Mouse (Mus musculus) lung, postnatal 4 days (tissue): ENCODE data around the gene Zfp319.

ENCODE experiments used
- DNase-seq, 2 experiments: peaks; one replicate each; pipeline ENCODE4 v3.0.0; 2021

The Zfp319 gene

GRCm38 (mm10) chr8:95348811-95349630 is 17.3 kb upstream of the Zfp319 start:
- peak; percentile 77 to 87 for DNase-seq

- no peak for DNase-seq
Observed at GRCm38 (mm10) chr8:95348356-95348755, 16.6 kb upstream of the Zfp319 start.

- DNase-seq, result peak; percentile 54 to 82
Observed at GRCm38 (mm10) chr8:95346643-95347545, 15.1 kb upstream of the Zfp319 start.

- no peak for DNase-seq
Observed at GRCm38 (mm10) chr8:95344668-95345067, 12.9 kb upstream of the Zfp319 start.

GRCm38 (mm10) chr8:95341721-95342120 is 10.0 kb upstream of the Zfp319 start:
- DNase-seq, result no peak

- no peak for DNase-seq
Observed at GRCm38 (mm10) chr8:95336363-95336762, 4.6 kb upstream of the Zfp319 start.

- DNase-seq, result no peak
Observed at GRCm38 (mm10) chr8:95335706-95336105, 4.0 kb upstream of the Zfp319 start.

- DNase-seq, result no peak
Observed at GRCm38 (mm10) chr8:95332437-95333199, 868 bp upstream of the Zfp319 start.

- DNase-seq, result peak in 1 of 2 experiments; percentile 86
Observed at GRCm38 (mm10) chr8:95331156-95331719, 512 bp downstream of the Zfp319 start.

GRCm38 (mm10) chr8:95330367-95330766 is 1.4 kb downstream of the Zfp319 start:
- no peak for DNase-seq

GRCm38 (mm10) chr8:95327866-95328465 is 3.8 kb downstream of the Zfp319 start:
- DNase-seq, result no peak

GRCm38 (mm10) chr8:95326822-95327221 is 4.9 kb downstream of the Zfp319 start:
- no peak for DNase-seq

GRCm38 (mm10) chr8:95324646-95325045 is 7.1 kb downstream of the Zfp319 start:
- no peak for DNase-seq

GRCm38 (mm10) chr8:95323201-95323600 is 8.5 kb downstream of the Zfp319 start:
- no peak for DNase-seq

- DNase-seq, result peak; percentile 81 to 83
Observed at GRCm38 (mm10) chr8:95320224-95321139, 11.3 kb downstream of the Zfp319 start.

- DNase-seq, result no peak
Observed at GRCm38 (mm10) chr8:95315350-95315749, 16.4 kb downstream of the Zfp319 start.

GRCm38 (mm10) chr8:95314707-95315106 is 17.0 kb downstream of the Zfp319 start:
- no peak for DNase-seq

- DNase-seq, result no peak
Observed at GRCm38 (mm10) chr8:95313857-95314256, 17.9 kb downstream of the Zfp319 start.

- peak in 1 of 2 experiments; percentile 37 for DNase-seq
Observed at GRCm38 (mm10) chr8:95312836-95313235, 18.9 kb downstream of the Zfp319 start.

- DNase-seq, result no peak
Observed at GRCm38 (mm10) chr8:95310342-95310970, 21.3 kb downstream of the Zfp319 start, which contains the start of gene Tepp. Tepp (plus strand) TSS chr8:95310566.
